Mouse (Mus musculus): Measurements from ENCODE around the gene Mug2.

- TF ChIP-seq CTCF (IDR thresholded peaks at IDR 0.05) (no peak), EP300 (IDR thresholded peaks at IDR 0.05) (no peak)
These were observed 30.9 kb upstream of the Mug2 start for GRCm38 (mm10) chr6:121975701-121976100.

Measured in lung, postnatal 0 days (tissue).